Mouse (Mus musculus): ENCODE measurements around the gene Cryz.

Cryz gene

GRCm38 (mm10) chr3:154596488-154596933 lies at the start of gene Cryz:
Gene Cryz (plus strand): TSS chr3:154596711.
- peak; percentile 75 for DNase-seq (ENCODE audit: low read depth, low spot score)

- DNase-seq (ENCODE audit: low read depth, low spot score), result no peak
Observed at GRCm38 (mm10) chr3:154547549-154548426, 48.7 kb upstream of the Cryz start.

- no peak for DNase-seq (ENCODE audit: low read depth, low spot score)
Observed at GRCm38 (mm10) chr3:154548868-154549301, 47.6 kb upstream of the Cryz start.

GRCm38 (mm10) chr3:154550326-154551034 lies 46.0 kb upstream of the Cryz start:
- DNase-seq (ENCODE audit: low read depth, low spot score), result no peak

GRCm38 (mm10) chr3:154551035-154551411 lies 45.5 kb upstream of the Cryz start:
- no peak for DNase-seq (ENCODE audit: low read depth, low spot score)

GRCm38 (mm10) chr3:154562192-154562591 lies 34.3 kb upstream of the Cryz start:
- no peak for DNase-seq (ENCODE audit: low read depth, low spot score)

- DNase-seq (ENCODE audit: low read depth, low spot score), result no peak
Observed at GRCm38 (mm10) chr3:154565437-154565836, 31.1 kb upstream of the Cryz start.

GRCm38 (mm10) chr3:154570029-154570575 lies 26.4 kb upstream of the Cryz start:
- no peak for DNase-seq (ENCODE audit: low read depth, low spot score)

GRCm38 (mm10) chr3:154570786-154571185 lies 25.7 kb upstream of the Cryz start:
- DNase-seq (ENCODE audit: low read depth, low spot score), result no peak

GRCm38 (mm10) chr3:154572341-154572972 lies 24.1 kb upstream of the Cryz start:
- peak; percentile 42 for DNase-seq (ENCODE audit: low read depth, low spot score)

GRCm38 (mm10) chr3:154573666-154574065 lies 22.8 kb upstream of the Cryz start:
- DNase-seq (ENCODE audit: low read depth, low spot score), result no peak

GRCm38 (mm10) chr3:154577895-154578294 lies 18.6 kb upstream of the Cryz start:
- no peak for DNase-seq (ENCODE audit: low read depth, low spot score)

GRCm38 (mm10) chr3:154584351-154584750 lies 12.2 kb upstream of the Cryz start:
- peak; percentile 15 for DNase-seq (ENCODE audit: low read depth, low spot score)

GRCm38 (mm10) chr3:154590971-154591370 lies 5.5 kb upstream of the Cryz start:
- DNase-seq (ENCODE audit: low read depth, low spot score), result no peak

GRCm38 (mm10) chr3:154591621-154592020 lies 4.9 kb upstream of the Cryz start:
- DNase-seq (ENCODE audit: low read depth, low spot score), result no peak

- no peak for DNase-seq (ENCODE audit: low read depth, low spot score)
Observed at GRCm38 (mm10) chr3:154593596-154593995, 2.9 kb upstream of the Cryz start.

GRCm38 (mm10) chr3:154594156-154594555 lies 2.4 kb upstream of the Cryz start:
- no peak for DNase-seq (ENCODE audit: low read depth, low spot score)

GRCm38 (mm10) chr3:154596934-154597554 lies 533 bp downstream of the Cryz start, which contains the start of gene Tyw3:
Gene Tyw3 (minus strand): TSS chr3:154597104.
- peak; percentile 96 for DNase-seq (ENCODE audit: low read depth, low spot score)

GRCm38 (mm10) chr3:154597561-154597960 lies 1.1 kb downstream of the Cryz start:
- DNase-seq (ENCODE audit: low read depth, low spot score), result no peak

GRCm38 (mm10) chr3:154602141-154602540 lies 5.6 kb downstream of the Cryz start:
- no peak for DNase-seq (ENCODE audit: low read depth, low spot score)

- DNase-seq (ENCODE audit: low read depth, low spot score), result no peak
Observed at GRCm38 (mm10) chr3:154604871-154605270, 8.4 kb downstream of the Cryz start.
